Comparison of ENCODE assay signal across 8 mouse cellular contexts in genomic region chr3:129836051-129836697, GRCm38 (mm10). TPM values are rescaled to one million over a fixed set of nuclear protein-coding genes. Genes with fewer than 3 reads are reported as not detected.
DNase-seq lines count a peak whose midpoint lies in the region; ATAC-seq lines count a peak whose summit lies in the region.

No protein-coding gene starts in this region.

- H3K27ac ChIP-seq in embryonic facial prominence, embryonic 10.5 days (replicated peaks), result no peak overlapping the region
- peak overlapping the region; percentile 83 for H3K27ac ChIP-seq in kidney, embryonic 14.5 days (ENCODE audit: low read depth, low read length)

- H3K4me2 ChIP-seq in kidney, embryonic 14.5 days (replicated peaks; ENCODE audit: low read depth, low read length), result peak overlapping the region; percentile 40

- peak; percentile 89 for ATAC-seq in kidney, embryonic 14.5 days (ENCODE audit: low FRiP score, low TSS enrichment)
- no peak for ATAC-seq in cerebellum, adult (ENCODE audit: insufficient number of reproducible peaks, low FRiP score, low TSS enrichment)

- peak; percentile 30 for DNase-seq in Muller cell, postnatal 12 days (ENCODE audit: inconsistent ontology term)
- peak; percentile 54 for DNase-seq in embryonic facial prominence, embryonic 10.5 days (ENCODE audit: low spot score)
- DNase-seq in lung, postnatal 14 days, result peak; percentile 18
- DNase-seq in layer of hippocampus, postnatal 14 days (ENCODE audit: low spot score in 2 of 2), result no peak
- no peak for DNase-seq in left cerebral cortex, adult 11 months (ENCODE audit: low spot score)
- DNase-seq in gastrocnemius, postnatal 25 days, result no peak

- no peaks in the 10 kb centered on the region for H3K36me3 ChIP-seq in embryonic facial prominence, embryonic 10.5 days (replicated peaks)
- H3K36me3 ChIP-seq in kidney, embryonic 14.5 days (ENCODE audit: control insufficient read depth, insufficient read depth, low read length), result no peaks in the 10 kb centered on the region

- 0 out of 2 replicates have a peak, but pooled peaks cover 5% of the 10 kb centered on the region for H3K4me1 ChIP-seq in embryonic facial prominence, embryonic 10.5 days
- H3K4me1 ChIP-seq in kidney, embryonic 14.5 days (ENCODE audit: control insufficient read depth, insufficient read depth, low read length), result 0 out of 2 replicates have a peak, but pooled peaks cover 5% of the 10 kb centered on the region

- no peak overlapping the region; the same call in 1 of the 2 replicates for H3K4me3 ChIP-seq in embryonic facial prominence, embryonic 10.5 days
- no peak overlapping the region for H3K4me3 ChIP-seq in kidney, embryonic 14.5 days (ENCODE audit: low read length)

- no peaks in the 10 kb centered on the region for H3K9me3 ChIP-seq in embryonic facial prominence, embryonic 10.5 days
- no peaks in the 10 kb centered on the region for H3K9me3 ChIP-seq in kidney, embryonic 14.5 days (ENCODE audit: control insufficient read depth, low read length)

- peak overlapping the region; percentile 38; the same call in 1 of the 2 replicates for H3K9ac ChIP-seq in kidney, embryonic 14.5 days (ENCODE audit: low read depth, low read length)

- H3K27me3 ChIP-seq in embryonic facial prominence, embryonic 10.5 days (replicated peaks; ENCODE audit: low read depth, poor library complexity, severe bottlenecking), result no peaks in the 10 kb centered on the region
- H3K27me3 ChIP-seq in kidney, embryonic 14.5 days (ENCODE audit: control insufficient read depth, insufficient read depth, low read length), result no peaks in the 10 kb centered on the region

- WGBS in embryonic facial prominence, embryonic 10.5 days, result 18% methylated on average over 11 of the region's 11 CpGs
- WGBS in kidney, embryonic 14.5 days, result 10% methylated on average over 11 of the region's 11 CpGs

RNA-seq across cellular contexts. Expression of gene Cfi, which starts 0.5 kb away (rescaled TPM):
- 0.39 and 0.59 TPM in 2 replicates for polyA plus RNA-seq in embryonic facial prominence, embryonic 10.5 days (2016; fragmentation: Nextera tagmentation; extraction: Ambion mirVana)
- polyA plus RNA-seq in kidney, embryonic 14.5 days (2014; fragmentation: Nextera tagmentation; extraction: Ambion mirVana), result 6.5 and 7.8 TPM in 2 replicates
- not detected for total RNA-seq in layer of hippocampus, postnatal 14 days (2021)
- not detected for total RNA-seq in gastrocnemius, postnatal 25 days (2021)

RNA-seq across cellular contexts. Expression of gene Gar1, which starts 5.0 kb away (rescaled TPM):
- polyA plus RNA-seq in embryonic facial prominence, embryonic 10.5 days (2016; fragmentation: Nextera tagmentation; extraction: Ambion mirVana), result 109 TPM in 2 replicates
- 52.2 and 77.2 TPM in 2 replicates for polyA plus RNA-seq in kidney, embryonic 14.5 days (2014; fragmentation: Nextera tagmentation; extraction: Ambion mirVana)
- total RNA-seq in layer of hippocampus, postnatal 14 days (2021), result 10 to 100 TPM; 45.3 to 50.9 TPM
- 10 to 100 TPM; 14.6 to 14.8 TPM for total RNA-seq in gastrocnemius, postnatal 25 days (2021)

RNA-seq across cellular contexts. Expression of gene Rrh, which starts 13.8 kb away (rescaled TPM):
- polyA plus RNA-seq in embryonic facial prominence, embryonic 10.5 days (2016; fragmentation: Nextera tagmentation; extraction: Ambion mirVana), result 0.27 and 0.43 TPM in 2 replicates
- polyA plus RNA-seq in kidney, embryonic 14.5 days (2014; fragmentation: Nextera tagmentation; extraction: Ambion mirVana), result 0.26 TPM in 1 of 2 replicates, not detected in the other
- under 1 TPM; 0.62 to 0.93 TPM for total RNA-seq in layer of hippocampus, postnatal 14 days (2021)
- not detected for total RNA-seq in gastrocnemius, postnatal 25 days (2021)

RNA-seq across cellular contexts. Expression of gene Lrit3, which starts 32.3 kb away (rescaled TPM):
- polyA plus RNA-seq in embryonic facial prominence, embryonic 10.5 days (2016; fragmentation: Nextera tagmentation; extraction: Ambion mirVana), result not detected in 2 replicates
- not detected in 2 replicates for polyA plus RNA-seq in kidney, embryonic 14.5 days (2014; fragmentation: Nextera tagmentation; extraction: Ambion mirVana)
- total RNA-seq in layer of hippocampus, postnatal 14 days (2021), result not detected
- not detected for total RNA-seq in gastrocnemius, postnatal 25 days (2021)

RNA-seq across cellular contexts. Expression of gene Pla2g12a, which starts 42.2 kb away (rescaled TPM):
- polyA plus RNA-seq in embryonic facial prominence, embryonic 10.5 days (2016; fragmentation: Nextera tagmentation; extraction: Ambion mirVana), result 25.5 and 28.4 TPM in 2 replicates
- 47.8 and 48.1 TPM in 2 replicates for polyA plus RNA-seq in kidney, embryonic 14.5 days (2014; fragmentation: Nextera tagmentation; extraction: Ambion mirVana)
- 10 to 100 TPM; 21.4 to 23.6 TPM for total RNA-seq in layer of hippocampus, postnatal 14 days (2021)
- 10 to 100 TPM; 58.3 to 84.7 TPM for total RNA-seq in gastrocnemius, postnatal 25 days (2021)

Comparison
In these comparisons a context has a peak if more than half of its experiments do, and no peak if none do; other contexts are left out.
1. DNase-seq: peak in Muller cell, postnatal 12 days (single experiment), embryonic facial prominence, embryonic 10.5 days (single experiment) and lung, postnatal 14 days (single experiment); none in layer of hippocampus, postnatal 14 days (0 of 2), left cerebral cortex, adult 11 months (single experiment) and gastrocnemius, postnatal 25 days (single experiment).